Mouse (Mus musculus) hindlimb bud, embryonic 11.5 days (tissue): ENCODE results near the gene Unc13b.

Experiments used
- DNase-seq: peaks from one replicate; pipeline ENCODE4 v3.0.0-alpha.2; 2012; ENCODE audit warnings: low read depth, low spot score; ENCODE audit errors: extremely low spot score

Unc13b gene

DNA sequence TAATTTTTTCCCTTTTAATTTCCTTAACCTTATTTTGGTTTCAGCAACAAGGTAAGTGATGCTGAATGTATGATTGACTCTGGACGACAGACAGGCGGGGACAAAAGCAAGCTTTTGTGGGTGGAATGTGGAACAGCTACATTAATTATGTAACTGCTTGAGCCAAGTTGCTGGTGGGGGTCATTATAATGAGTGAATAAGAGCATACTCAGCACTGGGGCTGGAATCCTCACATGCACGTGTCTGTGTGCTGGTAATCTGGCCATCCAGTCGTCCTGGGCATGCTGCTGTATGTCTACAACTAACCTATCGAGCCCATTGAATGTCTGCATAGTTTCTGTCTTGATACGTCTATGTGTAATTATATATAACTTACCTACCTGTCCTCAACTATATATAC lies 150.9 kb downstream of the Unc13b start:
- DNase-seq: no peak

DNA sequence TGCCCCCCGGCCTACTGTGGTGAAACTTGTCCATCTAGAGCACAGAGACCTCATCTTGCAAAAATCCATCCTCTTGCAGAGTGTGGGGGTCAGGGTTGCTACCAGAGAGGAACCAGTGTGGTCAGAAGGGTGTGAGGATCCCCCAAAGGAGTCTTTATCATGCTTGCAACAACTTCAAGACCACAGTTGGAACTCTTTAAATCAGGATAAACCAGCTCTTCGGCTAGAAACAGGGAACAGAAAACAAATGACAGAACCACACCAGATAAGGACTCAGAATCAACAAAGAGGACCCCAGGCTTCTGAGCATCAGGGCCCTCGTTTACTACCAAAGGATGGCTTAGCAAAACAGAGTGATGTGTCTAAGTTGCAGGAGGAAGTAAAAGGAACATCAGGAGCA lies 157.7 kb downstream of the Unc13b start:
- no peak for DNase-seq

GRCm38 (mm10) chr4:43217997-43218396 lies 159.2 kb downstream of the Unc13b start:
- DNase-seq: no peak

- no peak for DNase-seq
Observed at GRCm38 (mm10) chr4:43231821-43232220, 173.1 kb downstream of the Unc13b start.

DNA sequence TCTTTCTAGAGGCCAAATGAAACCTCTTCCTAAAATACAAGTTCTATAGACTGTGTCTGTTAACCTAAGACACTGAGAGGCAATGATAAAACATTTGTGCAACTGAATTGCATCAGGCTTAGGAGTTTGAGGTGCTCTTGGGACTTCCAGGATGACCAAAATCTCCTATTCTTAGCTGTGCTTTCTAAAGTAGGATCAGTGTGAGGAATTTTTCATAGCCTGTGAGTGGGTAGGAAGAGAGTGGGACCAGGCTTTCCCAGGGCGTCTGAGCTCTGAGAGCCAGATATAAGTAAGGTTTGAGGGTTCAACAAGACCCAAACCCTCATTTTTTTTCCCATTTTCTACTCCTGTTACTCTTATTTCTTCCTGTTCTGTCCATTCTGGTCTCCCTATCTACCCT lies 174.2 kb downstream of the Unc13b start:
- DNase-seq: no peak

DNA sequence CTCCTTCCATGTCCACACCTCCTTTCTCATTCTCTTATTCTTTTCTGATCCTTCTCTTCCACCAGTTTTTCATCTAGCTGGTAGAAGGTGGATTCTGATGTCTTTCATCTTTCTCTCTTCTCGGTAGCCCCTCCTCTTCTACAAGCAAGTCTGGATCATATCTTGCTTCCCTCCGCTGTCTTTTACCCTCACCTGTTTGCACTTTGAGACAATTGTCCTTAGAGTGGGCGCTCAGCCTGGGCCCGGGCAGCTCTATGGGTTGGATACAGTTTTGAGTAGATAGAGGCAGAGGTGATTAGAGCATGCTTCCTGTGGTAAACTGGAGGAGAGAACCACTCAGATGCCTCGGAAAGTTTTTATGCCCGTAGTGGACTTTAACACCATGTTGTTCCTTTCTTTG lies 174.7 kb downstream of the Unc13b start:
- no peak for DNase-seq

DNA sequence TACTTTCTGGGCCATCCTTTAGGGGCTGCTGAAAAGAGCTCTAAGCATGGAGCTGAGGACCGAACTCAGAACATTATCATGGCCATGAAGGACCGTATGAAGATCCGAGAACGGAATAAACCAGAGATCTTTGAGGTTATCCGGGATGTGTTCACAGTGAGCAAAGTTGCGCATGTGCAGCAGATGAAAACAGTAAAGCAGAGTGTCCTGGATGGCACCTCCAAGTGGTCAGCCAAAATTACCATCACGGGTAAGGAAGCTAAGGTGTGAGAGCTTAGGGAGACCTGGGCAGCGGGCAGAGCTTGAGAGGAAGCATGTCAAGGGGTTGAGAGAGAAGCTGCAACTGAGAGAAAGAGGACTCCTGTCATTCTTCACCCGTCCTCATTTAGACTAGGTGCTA lies 178.1 kb downstream of the Unc13b start:
- DNase-seq: no peak

DNA sequence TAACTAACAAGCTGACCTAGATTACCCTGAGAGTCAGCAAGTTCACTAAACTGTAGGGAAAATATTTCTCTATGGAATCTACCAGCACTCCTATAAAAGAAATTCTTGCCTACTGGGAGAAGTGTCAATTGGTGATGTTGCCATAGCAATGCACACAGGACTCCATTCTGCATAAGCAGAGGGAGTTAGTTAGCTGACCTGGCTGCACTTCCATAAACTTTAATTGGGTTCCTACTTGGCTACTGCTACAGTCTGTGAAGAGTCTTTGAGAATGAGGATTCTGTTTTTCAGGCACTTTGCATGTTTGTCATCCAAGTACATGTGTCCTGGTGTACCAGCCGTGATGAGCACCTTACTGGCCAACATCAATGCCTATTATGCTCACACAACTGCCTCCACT lies 182.0 kb downstream of the Unc13b start:
- DNase-seq: no peak

DNA sequence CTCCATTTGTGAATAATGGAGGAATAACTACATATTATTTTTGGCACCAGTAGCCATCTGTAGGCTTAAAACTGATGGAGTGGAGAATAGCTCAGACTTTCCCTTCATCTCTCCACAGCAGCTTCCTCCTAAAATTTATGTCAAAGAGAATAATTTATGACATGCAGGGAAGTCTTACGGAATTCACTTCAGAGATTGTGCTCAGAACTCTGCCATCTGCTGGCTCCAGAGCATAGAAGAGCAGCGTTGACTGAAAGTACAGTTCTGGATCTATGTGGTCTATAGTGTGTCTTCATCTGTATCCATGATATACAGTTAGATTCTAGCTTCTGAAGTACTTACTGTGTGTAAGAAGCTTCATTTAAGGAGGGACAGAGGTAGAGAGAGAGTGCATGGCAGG lies 185.3 kb downstream of the Unc13b start:
- no peak for DNase-seq

GRCm38 (mm10) chr4:43245776-43246175 lies 187.0 kb downstream of the Unc13b start:
- no peak for DNase-seq

GRCm38 (mm10) chr4:43248026-43248425 lies 189.3 kb downstream of the Unc13b start:
- DNase-seq: no peak

GRCm38 (mm10) chr4:43248909-43249308 lies 190.2 kb downstream of the Unc13b start:
- DNase-seq: no peak

DNA sequence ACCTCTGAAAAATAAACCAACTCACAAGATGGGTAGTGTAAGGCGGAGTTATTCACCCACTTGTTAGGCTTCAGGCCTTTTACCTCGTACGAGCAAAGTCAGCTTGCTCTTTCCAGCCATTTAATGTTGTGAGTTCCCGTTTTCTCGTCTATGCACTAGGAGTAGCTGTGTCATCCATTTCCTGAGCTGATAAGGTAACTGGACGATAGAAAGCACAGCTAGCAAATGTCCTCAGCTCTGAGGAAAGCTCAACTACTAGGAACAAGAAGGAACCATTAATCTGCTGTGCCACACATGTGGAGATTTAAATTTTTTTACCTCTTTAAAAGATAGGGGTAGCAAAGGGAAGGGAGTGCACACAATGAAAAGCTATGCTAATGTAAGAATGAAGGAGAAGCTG lies 192.5 kb downstream of the Unc13b start:
- no peak for DNase-seq

GRCm38 (mm10) chr4:43257040-43257439 lies 198.3 kb downstream of the Unc13b start:
- no peak for DNase-seq

DNA sequence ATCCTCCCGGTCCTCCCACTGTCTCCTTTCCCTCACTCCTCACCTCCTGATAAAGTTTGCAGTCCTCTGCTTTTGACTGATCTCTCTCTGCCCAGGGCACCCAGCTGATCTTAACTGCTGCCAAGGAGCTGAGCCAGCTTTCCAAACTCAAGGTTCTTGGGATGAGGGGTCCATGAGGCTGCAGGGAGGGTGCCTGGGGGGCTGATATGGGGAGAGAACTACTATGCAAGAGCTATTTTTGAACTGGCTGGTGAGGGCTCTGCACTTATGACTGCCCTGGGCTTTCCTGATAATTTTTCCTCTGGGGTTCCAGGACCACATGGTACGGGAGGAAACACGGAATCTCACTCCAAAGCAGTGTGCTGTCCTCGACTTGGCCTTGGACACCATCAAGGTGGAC lies 199.8 kb downstream of the Unc13b start:
- no peak for DNase-seq

- no peak for DNase-seq
Observed at GRCm38 (mm10) chr4:43259435-43259834, 200.7 kb downstream of the Unc13b start.

GRCm38 (mm10) chr4:43260096-43260495 lies 201.3 kb downstream of the Unc13b start:
- DNase-seq: no peak

DNA sequence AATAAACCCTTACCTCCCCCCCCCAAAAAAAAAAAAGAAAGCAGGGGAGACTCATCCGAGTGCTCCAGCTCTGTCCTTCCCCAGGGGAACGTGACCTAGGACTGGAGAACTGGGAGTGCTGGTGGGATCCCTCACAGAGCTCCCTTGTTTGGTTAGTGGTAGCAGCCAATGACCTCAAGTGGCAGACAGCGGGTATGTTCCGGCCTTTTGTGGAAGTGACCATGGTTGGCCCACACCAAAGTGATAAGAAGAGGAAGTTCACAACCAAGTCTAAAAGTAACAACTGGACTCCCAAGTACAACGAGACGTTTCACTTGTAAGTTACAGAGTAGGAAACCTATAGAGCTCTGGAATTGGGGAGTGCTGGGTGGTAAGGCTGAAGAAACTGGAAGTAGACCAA lies 204.1 kb downstream of the Unc13b start:
- DNase-seq: no peak

GRCm38 (mm10) chr4:43266146-43266545 lies 207.4 kb downstream of the Unc13b start:
- DNase-seq: no peak

GRCm38 (mm10) chr4:43266623-43267322 lies 208.0 kb downstream of the Unc13b start, which contains the start of gene Atp8b5:
Gene Atp8b5 (plus strand): TSS chr4:43267159.
- DNase-seq: peak; percentile 22

GRCm38 (mm10) chr4:43267323-43267658 lies 208.5 kb downstream of the Unc13b start:
- DNase-seq: no peak

DNA sequence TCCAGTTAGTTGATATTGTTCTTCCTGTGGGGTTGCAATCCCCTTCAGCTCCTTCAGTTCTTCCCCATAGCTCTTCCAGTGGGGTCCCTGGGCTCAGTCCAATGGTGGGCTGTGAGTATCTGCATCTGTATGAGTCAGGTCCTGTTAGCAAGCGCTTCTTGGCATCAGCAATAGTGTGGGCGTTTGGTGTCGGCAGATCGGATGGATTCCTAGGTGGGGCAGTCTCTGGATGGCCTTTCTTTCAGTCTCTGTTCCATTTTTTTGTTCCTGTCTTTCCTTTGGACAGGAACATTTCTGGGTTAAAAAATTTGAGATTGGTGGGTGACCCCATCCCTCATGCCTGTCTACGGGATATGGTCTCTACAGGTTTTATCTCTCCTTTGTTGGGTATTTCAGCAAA lies 226.7 kb downstream of the Unc13b start:
- DNase-seq: no peak

DNA sequence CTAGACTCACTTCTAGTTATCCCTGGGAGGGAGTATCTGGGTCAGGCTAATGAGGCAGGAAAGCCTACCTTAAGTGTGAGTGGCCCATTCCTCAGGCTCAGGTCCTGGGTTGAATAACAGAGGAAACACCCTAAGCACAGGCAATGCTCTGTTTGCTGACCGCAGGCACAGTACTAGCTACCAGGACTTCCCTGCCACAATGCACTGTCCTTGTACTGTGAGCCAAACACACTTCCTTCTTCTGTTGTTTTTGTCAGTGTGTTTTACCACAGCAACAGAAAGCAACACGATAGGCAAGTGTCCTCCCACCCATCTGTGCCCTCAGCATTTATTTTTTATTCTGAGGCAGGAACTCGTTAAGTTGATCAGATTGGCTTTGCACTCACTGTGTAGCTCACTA lies 228.6 kb downstream of the Unc13b start:
- DNase-seq: no peak
